Mouse (Mus musculus): ENCODE data around the gene Malsu1. TPM values are rescaled to one million over a fixed set of nuclear protein-coding genes. Genes with fewer than 3 reads are reported as not detected.

The Malsu1 gene
- polyA plus RNA-seq, 1 experiment from 2014 or later: 74.2 TPM

- H3K4me3 ChIP-seq (replicated peaks; ENCODE audit: low read length): no peak overlapping the region
- WGBS: 83% methylated on average over 1 of the region's 1 CpGs
- no peak overlapping the region for H3K9ac ChIP-seq
- no peaks in the 10 kb centered on the region for H3K27me3 ChIP-seq (ENCODE audit: control insufficient read depth, insufficient read depth, low read length)
- H3K4me2 ChIP-seq (replicated peaks): no peak overlapping the region
- no peak for ATAC-seq (ENCODE audit: low FRiP score)
- H3K9me3 ChIP-seq (ENCODE audit: control insufficient read depth, low read length): no peaks in the 10 kb centered on the region
- H3K27ac ChIP-seq: no peak overlapping the region
- DNase-seq (ENCODE audit: low spot score): no peak
- no peaks in the 10 kb centered on the region; the same call in 1 of the 2 replicates for H3K4me1 ChIP-seq (replicated peaks; ENCODE audit: control insufficient read depth, insufficient read depth, low read length)
- peaks cover 16% of the 10 kb centered on the region; the same call in 1 of the 2 replicates for H3K36me3 ChIP-seq (replicated peaks; ENCODE audit: control insufficient read depth, insufficient read depth)
Observed at GRCm38 (mm10) chr6:49119462-49120135, 46.0 kb downstream of the Malsu1 start.

- Histone ChIP-seq H3K27me3 (ENCODE audit: control insufficient read depth, insufficient read depth, low read length) (no peaks in the 10 kb centered on the region), H3K4me1 (replicated peaks; ENCODE audit: control insufficient read depth, insufficient read depth, low read length) (no peaks in the 10 kb centered on the region; the same call in 1 of the 2 replicates), H3K27ac (no peak overlapping the region), H3K36me3 (replicated peaks; ENCODE audit: control insufficient read depth, insufficient read depth) (peaks cover 18% of the 10 kb centered on the region; the same call in 1 of the 2 replicates), H3K9me3 (ENCODE audit: control insufficient read depth, low read length) (no peaks in the 10 kb centered on the region), H3K4me2 (replicated peaks) (no peak overlapping the region), H3K9ac (no peak overlapping the region), H3K4me3 (replicated peaks; ENCODE audit: low read length) (no peak overlapping the region)
- 92% methylated on average over 3 of the region's 3 CpGs for WGBS
- no peak for DNase-seq (ENCODE audit: low spot score)
- no peak for ATAC-seq (ENCODE audit: low FRiP score)
Observed at GRCm38 (mm10) chr6:49120370-49120769, 46.8 kb downstream of the Malsu1 start.

- Histone ChIP-seq H3K4me3 (replicated peaks; ENCODE audit: low read length) (no peak overlapping the region), H3K9me3 (ENCODE audit: control insufficient read depth, low read length) (no peaks in the 10 kb centered on the region), H3K27ac (no peak overlapping the region), H3K27me3 (ENCODE audit: control insufficient read depth, insufficient read depth, low read length) (no peaks in the 10 kb centered on the region), H3K4me2 (replicated peaks) (no peak overlapping the region), H3K36me3 (replicated peaks; ENCODE audit: control insufficient read depth, insufficient read depth) (0 out of 2 replicates have a peak, but pooled peaks cover 3% of the 10 kb centered on the region), H3K9ac (no peak overlapping the region), H3K4me1 (replicated peaks; ENCODE audit: control insufficient read depth, insufficient read depth, low read length) (no peaks in the 10 kb centered on the region)
- DNase-seq (ENCODE audit: low spot score): no peak
- no peak for ATAC-seq (ENCODE audit: low FRiP score)
Observed at GRCm38 (mm10) chr6:49130328-49130727, 56.7 kb downstream of the Malsu1 start.

- 64% methylated on average over 9 of the region's 9 CpGs for WGBS
- Histone ChIP-seq H3K4me3 (replicated peaks; ENCODE audit: low read length) (no peak overlapping the region), H3K27ac (no peak overlapping the region), H3K27me3 (ENCODE audit: control insufficient read depth, insufficient read depth, low read length) (no peaks in the 10 kb centered on the region), H3K4me2 (replicated peaks) (no peak overlapping the region), H3K36me3 (replicated peaks; ENCODE audit: control insufficient read depth, insufficient read depth) (no peaks in the 10 kb centered on the region), H3K9me3 (ENCODE audit: control insufficient read depth, low read length) (no peaks in the 10 kb centered on the region), H3K4me1 (replicated peaks; ENCODE audit: control insufficient read depth, insufficient read depth, low read length) (no peaks in the 10 kb centered on the region), H3K9ac (no peak overlapping the region)
- DNase-seq (ENCODE audit: low spot score) (no peak), ATAC-seq (ENCODE audit: low FRiP score) (no peak)
Observed at GRCm38 (mm10) chr6:49131855-49132254, 58.3 kb downstream of the Malsu1 start.

GRCm38 (mm10) chr6:49132352-49133090 lies 58.9 kb downstream of the Malsu1 start:
- WGBS: 43% methylated on average over 6 of the region's 6 CpGs
- no peak overlapping the region for H3K4me2 ChIP-seq (replicated peaks)
- no peak overlapping the region for H3K4me3 ChIP-seq (replicated peaks; ENCODE audit: low read length)
- no peaks in the 10 kb centered on the region for H3K9me3 ChIP-seq (ENCODE audit: control insufficient read depth, low read length)
- H3K4me1 ChIP-seq (replicated peaks; ENCODE audit: control insufficient read depth, insufficient read depth, low read length): no peaks in the 10 kb centered on the region
- DNase-seq (ENCODE audit: low spot score) (no peak), ATAC-seq (ENCODE audit: low FRiP score) (no peak)
- no peaks in the 10 kb centered on the region for H3K27me3 ChIP-seq (ENCODE audit: control insufficient read depth, insufficient read depth, low read length)
- no peaks in the 10 kb centered on the region for H3K36me3 ChIP-seq (replicated peaks; ENCODE audit: control insufficient read depth, insufficient read depth)
- no peak overlapping the region for H3K27ac ChIP-seq
- H3K9ac ChIP-seq: no peak overlapping the region

Other genes starting within 250 kb of the Malsu1 start
- 24.0 and 31.3 TPM in 2 replicates for gene Tmem176a, start 232.9 kb upstream of the Malsu1 start, polyA plus RNA-seq (2014; fragmentation: Nextera tagmentation; extraction: Ambion mirVana)
- 115 and 123 TPM in 2 replicates for gene Tmem176b, start 232.3 kb upstream of the Malsu1 start, polyA plus RNA-seq (2014; fragmentation: Nextera tagmentation; extraction: Ambion mirVana)
- not detected in 2 replicates for gene Aoc1, start 200.9 kb upstream of the Malsu1 start, polyA plus RNA-seq (2014; fragmentation: Nextera tagmentation; extraction: Ambion mirVana)
- not detected in 2 replicates for gene 1600015I10Rik, start 143.9 kb upstream of the Malsu1 start, polyA plus RNA-seq (2014; fragmentation: Nextera tagmentation; extraction: Ambion mirVana)
- not detected in 2 replicates for gene Doxl2, start 98.8 kb upstream of the Malsu1 start, polyA plus RNA-seq (2014; fragmentation: Nextera tagmentation; extraction: Ambion mirVana)
- not detected in 2 replicates for gene Svs1, start 86.9 kb upstream of the Malsu1 start, polyA plus RNA-seq (2014; fragmentation: Nextera tagmentation; extraction: Ambion mirVana)
- gene Gpnmb, start 37.2 kb upstream of the Malsu1 start, polyA plus RNA-seq (2014; fragmentation: Nextera tagmentation; extraction: Ambion mirVana): 0.22 and 0.32 TPM in 2 replicates
- gene Igf2bp3, start 141.2 kb downstream of the Malsu1 start, polyA plus RNA-seq (2014; fragmentation: Nextera tagmentation; extraction: Ambion mirVana): 25.4 and 30.4 TPM in 2 replicates
- 42.3 and 44.5 TPM in 2 replicates for gene Tra2a, start 190.2 kb downstream of the Malsu1 start, polyA plus RNA-seq (2014; fragmentation: Nextera tagmentation; extraction: Ambion mirVana)
- gene Ccdc126, start 245.5 kb downstream of the Malsu1 start, polyA plus RNA-seq (2014; fragmentation: Nextera tagmentation; extraction: Ambion mirVana): 11.0 and 11.2 TPM in 2 replicates